Mouse (Mus musculus) C2C12 (cell line): ENCODE measurements around the gene Drd4.

Source experiments
- CEBPB ChIP-seq: IDR thresholded peaks from one replicate; pipeline ENCODE4 v1.6.1; 2011; ENCODE audit warnings: low read depth, mild to moderate bottlenecking, control low read depth, moderate library complexity
- CTCF ChIP-seq: IDR thresholded peaks from one replicate; pipeline ENCODE4 v1.5.1; 2011; ENCODE audit not compliant: control insufficient read depth, insufficient read depth, insufficient read length
- FOSL1 ChIP-seq: IDR thresholded peaks from one replicate; pipeline ENCODE4 v1.8.0; 2011; ENCODE audit warnings: mild to moderate bottlenecking, low read length; ENCODE audit not compliant: poor library complexity, insufficient read depth, severe bottlenecking
- MAX ChIP-seq: IDR thresholded peaks from one replicate; pipeline ENCODE4 v1.6.1; 2011; ENCODE audit warnings: mild to moderate bottlenecking, control low read depth
- MYOD1 ChIP-seq: IDR thresholded peaks from one replicate; pipeline ENCODE4 v1.6.1; 2011; ENCODE audit warnings: low read depth; ENCODE audit not compliant: control insufficient read depth, insufficient read length
- MYOG ChIP-seq: IDR thresholded peaks from one replicate; pipeline ENCODE4 v1.6.1; 2011; ENCODE audit not compliant: control insufficient read depth, insufficient read length; ENCODE audit errors: extremely low read depth
- USF1 ChIP-seq: IDR thresholded peaks from one replicate; pipeline ENCODE4 v1.6.1; 2011; ENCODE audit warnings: low read depth, mild to moderate bottlenecking, control low read depth, moderate library complexity

DNA sequence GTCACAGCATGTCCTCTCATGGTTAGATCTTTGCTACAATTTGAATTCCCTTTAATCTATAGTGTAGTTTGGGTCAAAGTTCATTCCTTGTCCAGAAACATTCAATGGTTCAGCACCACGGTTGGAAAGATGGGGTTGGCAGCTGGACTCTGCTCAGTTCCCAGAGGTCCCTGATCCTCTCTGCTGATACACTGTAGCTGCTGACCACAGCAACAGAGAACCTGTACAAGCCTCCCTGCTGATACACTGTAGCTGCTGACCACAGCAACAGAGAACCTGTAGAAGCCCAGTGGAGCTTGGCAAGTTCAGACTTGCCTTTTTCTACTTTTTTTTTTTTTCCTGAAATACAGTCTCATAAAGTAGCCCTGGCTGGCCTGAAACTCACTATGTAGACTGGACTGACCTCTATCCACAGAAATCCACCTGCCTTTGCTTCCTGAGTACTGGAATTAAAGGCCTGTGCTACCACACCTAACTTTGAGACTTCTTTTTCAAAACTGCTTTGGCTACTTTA is 25.9 kb downstream of the Drd4 start:
- no peak for TF ChIP-seq CTCF
- no peak for TF ChIP-seq USF1
- TF ChIP-seq MYOG, result no peak
- TF ChIP-seq MAX, result no peak
- no peak for TF ChIP-seq MYOD1
- TF ChIP-seq CEBPB, result no peak
- TF ChIP-seq FOSL1, result no peak
